Mouse (Mus musculus): ENCODE measurements around the gene Llcfc1.

Gene Llcfc1

DNA sequence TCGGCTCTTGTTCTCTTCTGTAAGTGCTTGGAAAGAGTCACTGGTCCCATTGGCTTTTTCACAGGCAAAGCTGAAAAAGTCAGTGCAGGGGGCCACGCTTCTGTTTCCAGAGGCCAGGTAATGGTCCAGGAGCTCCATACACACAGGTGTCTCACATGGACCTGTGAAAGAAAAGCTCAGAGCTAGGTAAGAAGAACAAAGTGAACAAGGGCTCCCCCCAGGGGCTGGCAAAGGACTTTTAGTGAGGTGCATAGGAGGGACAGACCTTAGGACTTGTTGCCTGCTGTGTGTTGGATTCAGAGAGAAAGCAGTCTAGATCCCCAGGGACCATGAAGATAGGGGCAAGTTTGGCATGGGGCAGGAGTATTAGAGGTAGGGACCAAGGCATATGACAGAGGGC is 18.7 kb downstream of the Llcfc1 start:
- in situ Hi-C loops (cut with MboI; ENCODE audit: low sequenced_read_pairs): no loop called here

DNA sequence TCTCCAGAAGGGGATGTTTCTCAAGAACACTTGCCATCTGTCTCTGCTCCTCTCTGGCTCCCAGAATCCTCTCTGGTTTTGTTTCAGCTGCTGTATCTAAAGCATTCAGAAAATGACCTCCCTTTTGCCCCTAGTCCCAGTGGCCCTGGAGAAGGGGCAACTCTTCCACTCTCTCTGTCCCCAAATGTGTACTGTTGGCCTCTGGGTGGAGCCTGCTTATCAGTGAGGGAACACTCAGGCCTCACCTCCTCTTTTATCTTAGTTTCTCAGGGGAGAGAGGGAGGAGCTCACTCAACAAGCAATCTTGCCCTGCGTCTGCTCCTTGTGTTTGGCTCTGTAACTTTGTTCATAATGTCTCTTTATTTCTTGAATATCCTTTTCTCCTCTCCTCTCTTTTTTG is 19.9 kb downstream of the Llcfc1 start, which contains the start of gene Kel:
Kel (minus strand) TSS at position 217 of the 400 bp plus-strand sequence.
- in situ Hi-C loops (cut with MboI; ENCODE audit: low sequenced_read_pairs): no loop called here

DNA sequence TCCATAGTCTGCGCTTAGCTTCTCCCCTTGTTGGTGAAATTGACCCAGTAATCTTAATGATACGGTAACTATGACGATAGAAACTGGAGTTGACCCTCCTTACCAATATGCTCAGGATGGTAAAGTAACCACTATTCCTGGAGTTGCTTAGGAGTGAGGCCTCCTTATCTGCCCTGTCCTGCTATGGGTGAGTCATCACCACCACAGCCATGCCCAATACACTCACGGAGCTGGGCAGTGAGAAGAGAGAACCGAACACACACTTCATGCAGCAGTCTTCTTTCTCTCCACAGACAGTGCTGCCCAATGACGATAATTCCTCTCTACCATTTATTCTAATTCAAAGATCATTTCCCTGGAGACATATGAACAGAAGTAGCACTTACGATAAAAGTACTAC is 22.0 kb downstream of the Llcfc1 start:
- in situ Hi-C loops (cut with MboI; ENCODE audit: low sequenced_read_pairs): no loop called here

DNA sequence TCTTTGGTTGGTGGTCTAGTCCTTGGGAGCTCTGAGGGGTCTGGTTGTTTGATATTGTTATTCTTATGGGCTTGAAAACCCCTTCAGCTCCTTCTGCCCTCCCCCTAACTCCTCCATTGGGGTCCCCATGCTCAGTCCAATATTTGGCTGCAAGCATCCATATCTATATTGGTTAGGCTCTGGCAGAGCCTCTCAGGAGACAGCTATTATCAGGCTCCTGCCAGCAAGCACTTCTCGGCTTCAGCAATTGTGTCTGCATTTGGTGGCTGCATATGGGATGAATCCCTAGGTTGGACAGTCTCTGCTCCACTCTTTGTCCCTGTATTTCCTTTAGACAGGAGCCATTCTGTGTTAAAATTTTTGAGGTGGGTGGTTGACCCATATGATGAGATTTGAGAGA is 26.1 kb downstream of the Llcfc1 start:
- in situ Hi-C loops (cut with MboI; ENCODE audit: low sequenced_read_pairs): no loop called here

DNA sequence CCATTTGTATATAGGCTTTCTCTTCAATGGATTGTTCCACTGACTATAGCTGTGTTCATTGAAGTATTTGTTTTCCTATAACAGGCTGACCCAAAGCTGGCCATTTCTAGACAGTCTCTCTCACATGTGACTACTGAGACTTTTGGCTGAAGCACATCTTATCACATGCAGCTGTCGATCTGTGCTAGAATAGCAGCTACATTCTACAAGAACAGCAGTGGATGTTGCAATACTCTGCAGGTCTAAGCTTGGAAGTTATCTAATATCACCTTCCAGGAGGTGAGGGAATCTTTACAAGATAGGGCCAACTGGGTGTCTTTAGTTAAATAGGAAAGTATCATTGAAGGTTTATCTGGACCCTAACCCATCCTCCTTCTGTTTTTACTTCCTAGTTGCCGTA is 37.2 kb downstream of the Llcfc1 start:
- in situ Hi-C loops (cut with MboI; ENCODE audit: low sequenced_read_pairs): no loop called here

DNA sequence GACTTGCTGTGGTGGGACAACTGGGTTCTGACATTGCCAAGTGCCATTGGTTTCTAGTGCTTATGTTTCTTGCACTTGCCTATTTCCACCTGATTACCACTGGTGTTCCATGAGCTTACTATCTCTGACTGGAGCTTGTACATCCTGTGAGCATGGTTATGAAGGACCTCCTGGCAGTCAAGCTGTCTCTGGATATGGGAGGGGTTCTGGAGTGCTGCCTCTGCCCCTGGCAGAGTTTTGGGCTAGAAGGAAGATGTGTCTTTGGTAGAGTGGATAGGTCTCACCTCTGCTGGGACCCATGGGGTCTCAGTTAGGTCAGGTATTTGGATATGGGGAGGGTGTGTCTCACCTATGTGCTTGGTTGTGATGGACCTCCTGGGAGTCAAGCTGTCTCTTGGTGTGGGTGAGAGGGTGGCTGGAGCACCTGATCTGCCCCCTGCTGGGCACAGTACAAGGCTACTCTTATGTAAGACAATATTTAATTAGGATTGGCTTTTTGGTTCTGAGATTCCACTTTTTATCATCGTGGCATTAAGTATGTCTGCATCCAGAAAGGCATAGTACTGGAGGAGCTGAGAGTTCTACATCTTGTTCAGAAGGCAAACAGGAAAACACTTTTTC is 43.9 kb downstream of the Llcfc1 start:
- in situ Hi-C loops (cut with MboI; ENCODE audit: low sequenced_read_pairs): no loop called here

DNA sequence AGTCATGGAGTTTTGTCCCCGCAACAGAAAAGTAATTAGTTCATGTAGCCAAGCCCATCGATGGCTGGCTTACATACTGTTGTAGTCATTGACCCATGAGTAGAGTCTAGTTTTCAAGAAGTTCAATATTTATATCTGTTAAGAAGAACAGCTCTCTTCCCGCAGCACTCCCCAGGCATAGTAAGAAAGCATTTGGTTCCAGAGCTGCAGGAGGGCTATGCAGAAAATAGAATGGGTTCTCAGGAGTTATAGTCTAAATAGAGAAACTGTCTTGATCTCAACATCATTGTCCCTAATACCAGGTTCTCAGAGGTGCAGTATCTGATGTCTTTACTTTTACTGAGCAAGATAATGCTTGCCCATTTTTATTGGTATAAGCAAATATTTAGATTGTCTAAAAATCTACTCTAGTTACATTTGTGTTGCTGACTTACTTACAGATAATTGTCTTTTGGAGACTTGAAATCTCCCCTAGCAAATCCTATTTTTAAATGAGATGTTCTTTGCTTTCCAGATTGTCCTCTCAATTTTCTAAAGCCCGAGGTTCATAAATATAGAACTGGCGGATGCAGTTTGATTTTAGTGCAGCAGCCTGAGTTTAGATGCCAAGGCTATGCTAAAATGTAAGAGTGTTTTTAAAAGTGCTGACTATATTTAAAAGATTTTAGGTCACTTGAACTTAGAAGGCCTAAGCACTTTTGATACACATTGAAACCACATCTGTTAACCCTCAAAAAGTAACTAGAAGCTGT is 50.7 kb downstream of the Llcfc1 start:
- in situ Hi-C loops (cut with MboI; ENCODE audit: low sequenced_read_pairs): no loop called here

Measured in CH12F3 (cell line).